Mouse (Mus musculus) forebrain, embryonic 16.5 days (tissue): ENCODE measurements around the gene Gse1. TPM values are rescaled to one million over a fixed set of nuclear protein-coding genes. Genes with fewer than 3 reads are reported as not detected.

ENCODE experiments used
- ATAC-seq: fragments of 200-750 bp; cut with Nextera tagmentation; 2 replicates; pipeline ENCODE4 v1.8.0; 2017; ENCODE audit warnings: mild to moderate bottlenecking, moderate library complexity
- H3K27ac ChIP-seq: fragments of 300-500 bp; sonication (generic); 2 replicates; pipeline ENCODE4 v1.5.1; 2014; ENCODE audit warnings: low read length, control low read depth
- H3K27me3 ChIP-seq: fragments of 300-500 bp; sonication (generic); replicated peaks from 2 replicates; pipeline ENCODE4 v1.6.1; 2014; ENCODE audit warnings: low read length; ENCODE audit not compliant: control insufficient read depth, insufficient read depth
- H3K36me3 ChIP-seq: fragments of 300-500 bp; sonication (generic); 2 replicates; pipeline ENCODE4 v1.6.1; 2014; ENCODE audit not compliant: control insufficient read depth, insufficient read depth
- H3K4me1 ChIP-seq: fragments of 300-500 bp; sonication (generic); replicated peaks from 2 replicates; pipeline ENCODE4 v1.6.1; 2014; ENCODE audit warnings: low read length; ENCODE audit not compliant: control insufficient read depth, insufficient read depth
- H3K4me2 ChIP-seq: fragments of 300-500 bp; sonication (generic); 2 replicates; pipeline ENCODE4 v1.6.1; 2014; ENCODE audit warnings: mild to moderate bottlenecking, low read length, control low read depth
- H3K4me3 ChIP-seq: fragments of 300-500 bp; sonication (generic); replicated peaks from 2 replicates; pipeline ENCODE4 v1.5.1; 2014; ENCODE audit warnings: mild to moderate bottlenecking, low read length, control low read depth
- H3K9ac ChIP-seq: fragments of 300-500 bp; sonication (generic); replicated peaks from 2 replicates; pipeline ENCODE4 v1.6.1; 2014; ENCODE audit warnings: low read depth, low read length, control low read depth
- H3K9me3 ChIP-seq: fragments of 300-500 bp; sonication (generic); 2 replicates; pipeline ENCODE4 v1.6.1; 2016; ENCODE audit warnings: low read length; ENCODE audit not compliant: control insufficient read depth
- WGBS: fragments of 180-500 bp; shearing (Covaris S2); extraction: QIAGEN DNeasy Blood & Tissue Kit; methylation state at CpG from one replicate; pipeline ENCODE4 v1.1.7; 2014; 5-methylcytosine and 5-hydroxymethylcytosine counted together
- polyA plus RNA-seq: library from polyadenylated mRNA; unstranded; fragments of >200 nt; fragmentation: Nextera tagmentation; extraction: Ambion mirVana; gene quantifications from 2 replicates; pipeline ENCODE4 v1.2.1, GENCODE M21; 2015

Gene Gse1
- polyA plus RNA-seq, 1 experiment from 2014 or later = 34.9 TPM

GRCm38 (mm10) chr8:120485116-120485515, 256.9 kb downstream of the Gse1 start:
- peaks cover 40% of the 10 kb centered on the region for H3K4me1 ChIP-seq
- ATAC-seq = peak; percentile 34
- no peak overlapping the region for H3K4me3 ChIP-seq
- H3K27ac ChIP-seq = peak overlapping the region; percentile 77
- H3K27me3 ChIP-seq = no peaks in the 10 kb centered on the region
- WGBS = 16% methylated on average over 6 of the region's 6 CpGs
- H3K36me3 ChIP-seq = no peaks in the 10 kb centered on the region
- 0 out of 2 replicates have a peak overlapping the region, but pooled peaks have one; percentile 22 for H3K9ac ChIP-seq
- H3K9me3 ChIP-seq = no peaks in the 10 kb centered on the region
- no peak overlapping the region; the same call in 1 of the 2 replicates for H3K4me2 ChIP-seq

- peak overlapping the region; percentile 98 for H3K9ac ChIP-seq
- no peak for ATAC-seq
- H3K36me3 ChIP-seq = no peaks in the 10 kb centered on the region
- no peaks in the 10 kb centered on the region for H3K9me3 ChIP-seq
- H3K4me3 ChIP-seq = peak overlapping the region; percentile 86
- no peaks in the 10 kb centered on the region for H3K27me3 ChIP-seq
- H3K4me1 ChIP-seq = peaks cover 47% of the 10 kb centered on the region
- 16% methylated on average over 21 of the region's 21 CpGs for WGBS
- peak overlapping the region; percentile 100 for H3K27ac ChIP-seq
- peak overlapping the region; percentile 95 for H3K4me2 ChIP-seq
Measured at GRCm38 (mm10) chr8:120485551-120486476, 257.6 kb downstream of the Gse1 start.

- Histone ChIP-seq H3K4me1 (peaks cover 56% of the 10 kb centered on the region), H3K4me2 (peak overlapping the region; percentile 95), H3K9ac (peak overlapping the region; percentile 98), H3K4me3 (peak overlapping the region; percentile 86), H3K9me3 (no peaks in the 10 kb centered on the region), H3K27me3 (no peaks in the 10 kb centered on the region), H3K27ac (peak overlapping the region; percentile 100), H3K36me3 (no peaks in the 10 kb centered on the region)
- 3% methylated on average over 50 of the region's 50 CpGs for WGBS
- ATAC-seq = peak; percentile 26
Measured at GRCm38 (mm10) chr8:120486477-120487376, 258.5 kb downstream of the Gse1 start.

GRCm38 (mm10) chr8:120487377-120487728, 259.1 kb downstream of the Gse1 start:
- Histone ChIP-seq H3K36me3 (no peaks in the 10 kb centered on the region), H3K9me3 (no peaks in the 10 kb centered on the region), H3K27ac (peak overlapping the region; percentile 100), H3K4me3 (peak overlapping the region; percentile 86), H3K4me1 (peaks cover 63% of the 10 kb centered on the region), H3K4me2 (peak overlapping the region; percentile 95), H3K9ac (peak overlapping the region; percentile 98), H3K27me3 (no peaks in the 10 kb centered on the region)
- under 1% methylated on average over 32 of the region's 34 CpGs for WGBS
- peak; percentile 21 for ATAC-seq

- peak; percentile 51 for ATAC-seq
- WGBS = under 1% methylated on average over 49 of the region's 55 CpGs
- peak overlapping the region; percentile 86 for H3K4me3 ChIP-seq
- no peaks in the 10 kb centered on the region for H3K27me3 ChIP-seq
- H3K27ac ChIP-seq = peak overlapping the region; percentile 100
- H3K9ac ChIP-seq = peak overlapping the region; percentile 98
- H3K9me3 ChIP-seq = no peaks in the 10 kb centered on the region
- H3K4me2 ChIP-seq = peak overlapping the region; percentile 95
- H3K4me1 ChIP-seq = peaks cover 68% of the 10 kb centered on the region
- H3K36me3 ChIP-seq = no peaks in the 10 kb centered on the region
Measured at GRCm38 (mm10) chr8:120487729-120488510, 259.7 kb downstream of the Gse1 start.

- Histone ChIP-seq H3K4me3 (peak overlapping the region; percentile 86), H3K9me3 (no peaks in the 10 kb centered on the region), H3K27ac (peak overlapping the region; percentile 100), H3K36me3 (no peaks in the 10 kb centered on the region), H3K4me2 (peak overlapping the region; percentile 95), H3K9ac (peak overlapping the region; percentile 98), H3K27me3 (no peaks in the 10 kb centered on the region), H3K4me1 (peaks cover 75% of the 10 kb centered on the region)
- under 1% methylated on average over 24 of the region's 25 CpGs for WGBS
- ATAC-seq = no peak
Measured at GRCm38 (mm10) chr8:120488636-120489131, 260.4 kb downstream of the Gse1 start.

GRCm38 (mm10) chr8:120489142-120489754, 261.0 kb downstream of the Gse1 start:
- Histone ChIP-seq H3K4me3 (peak overlapping the region; percentile 86), H3K9me3 (no peaks in the 10 kb centered on the region), H3K4me1 (peaks cover 74% of the 10 kb centered on the region), H3K27ac (peak overlapping the region; percentile 100), H3K36me3 (no peaks in the 10 kb centered on the region), H3K9ac (peak overlapping the region; percentile 98), H3K27me3 (no peaks in the 10 kb centered on the region), H3K4me2 (peak overlapping the region; percentile 95)
- ATAC-seq = no peak
- WGBS = under 1% methylated on average over 73 of the region's 73 CpGs

- peak overlapping the region; percentile 86 for H3K4me3 ChIP-seq
- peak overlapping the region; percentile 95 for H3K4me2 ChIP-seq
- H3K27ac ChIP-seq = peak overlapping the region; percentile 100
- H3K4me1 ChIP-seq = peaks cover 74% of the 10 kb centered on the region
- 1% methylated on average over 15 of the region's 15 CpGs for WGBS
- H3K9ac ChIP-seq = peak overlapping the region; percentile 98
- ATAC-seq = no peak
- no peaks in the 10 kb centered on the region for H3K9me3 ChIP-seq
- H3K36me3 ChIP-seq = no peaks in the 10 kb centered on the region
- H3K27me3 ChIP-seq = no peaks in the 10 kb centered on the region
Measured at GRCm38 (mm10) chr8:120489771-120490281, 261.6 kb downstream of the Gse1 start.
